Mouse (Mus musculus): ENCODE data around the gene Bag2. TPM values are rescaled to one million over a fixed set of nuclear protein-coding genes. Genes with fewer than 3 reads are reported as not detected.
A peak's percentile ranks its signal among the peaks of the same experiment; 100 is the strongest.

Gene Bag2
- polyA plus RNA-seq, 1 experiment from 2014 or later: 29.6 TPM

- ATAC-seq (ENCODE audit: low FRiP score): peak; percentile 96
- Histone ChIP-seq H3K27me3 (ENCODE audit: control insufficient read depth, insufficient read depth, low read length) (no peaks in the 10 kb centered on the region), H3K27ac (ENCODE audit: low read depth, low read length) (peak within 1 kb of the TSS; percentile 74), H3K4me1 (ENCODE audit: control insufficient read depth, insufficient read depth, low read length) (peaks cover 5% of the 10 kb centered on the region), H3K9ac (ENCODE audit: low read length) (peak within 1 kb of the TSS; percentile 91), H3K4me3 (ENCODE audit: low read depth, low read length) (peak within 1 kb of the TSS; percentile 78), H3K4me2 (peak within 1 kb of the TSS; percentile 66), H3K36me3 (ENCODE audit: control insufficient read depth, insufficient read depth, low read length) (peaks cover 16% of the 10 kb centered on the region; the same call in 1 of the 2 replicates), H3K9me3 (ENCODE audit: control insufficient read depth, low read length) (no peaks in the 10 kb centered on the region)
- under 1% methylated on average over 43 of the region's 54 CpGs for WGBS
- DNase-seq (ENCODE audit: low spot score, missing footprints): peak; percentile 98
Measured at GRCm38 (mm10) chr1:33719733-33720225, 37.8 kb downstream of the Bag2 start, which contains the start of gene Rab23. Gene Rab23 (plus strand): TSS chr1:33719887.

DNA sequence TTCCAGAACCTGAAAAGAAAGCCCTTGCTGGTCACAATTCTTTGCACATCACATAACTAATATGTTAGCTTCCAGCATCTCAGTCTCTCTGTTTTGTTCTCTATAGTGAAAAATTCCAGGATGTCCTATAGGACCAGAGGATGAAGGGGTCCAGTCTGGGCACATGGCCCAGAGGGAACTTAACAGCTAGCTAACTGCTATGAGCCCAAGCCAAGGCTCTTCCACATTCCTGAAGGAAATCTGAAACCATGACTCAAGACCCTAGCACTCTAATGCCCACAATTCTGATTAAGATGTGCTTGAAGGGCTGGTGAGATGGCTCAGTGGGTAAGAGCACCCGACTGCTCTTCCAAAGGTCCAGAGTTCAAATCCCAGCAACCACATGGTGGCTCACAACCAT is 40.0 kb downstream of the Bag2 start:
- 86% methylated on average over 1 of the region's 1 CpGs for WGBS
- DNase-seq (ENCODE audit: low spot score, missing footprints) (no peak), ATAC-seq (ENCODE audit: low FRiP score) (no peak)
- H3K9me3 ChIP-seq (ENCODE audit: control insufficient read depth, low read length): no peaks in the 10 kb centered on the region
- H3K4me3 ChIP-seq (ENCODE audit: low read depth, low read length): no peak overlapping the region
- H3K27me3 ChIP-seq (ENCODE audit: control insufficient read depth, insufficient read depth, low read length): no peaks in the 10 kb centered on the region
- no peak overlapping the region for H3K9ac ChIP-seq (ENCODE audit: low read length)
- H3K4me1 ChIP-seq (ENCODE audit: control insufficient read depth, insufficient read depth, low read length): peaks cover 5% of the 10 kb centered on the region
- H3K4me2 ChIP-seq: no peak overlapping the region
- peaks cover 6% of the 10 kb centered on the region; the same call in 1 of the 2 replicates for H3K36me3 ChIP-seq (ENCODE audit: control insufficient read depth, insufficient read depth, low read length)
- no peak overlapping the region for H3K27ac ChIP-seq (ENCODE audit: low read depth, low read length)

- H3K36me3 ChIP-seq (ENCODE audit: control insufficient read depth, insufficient read depth, low read length): no peaks in the 10 kb centered on the region
- no peaks in the 10 kb centered on the region for H3K27me3 ChIP-seq (ENCODE audit: control insufficient read depth, insufficient read depth, low read length)
- H3K4me2 ChIP-seq: peak overlapping the region; percentile 6; the same call in 1 of the 2 replicates
- no peaks in the 10 kb centered on the region for H3K4me1 ChIP-seq (ENCODE audit: control insufficient read depth, insufficient read depth, low read length)
- H3K4me3 ChIP-seq (ENCODE audit: low read depth, low read length): no peak overlapping the region
- ATAC-seq (ENCODE audit: low FRiP score) (peak; percentile 69), DNase-seq (ENCODE audit: low spot score, missing footprints) (no peak)
- no peak overlapping the region for H3K9ac ChIP-seq (ENCODE audit: low read length)
- 9% methylated on average over 10 of the region's 10 CpGs for WGBS
- no peak overlapping the region for H3K27ac ChIP-seq (ENCODE audit: low read depth, low read length)
- H3K9me3 ChIP-seq (ENCODE audit: control insufficient read depth, low read length): no peaks in the 10 kb centered on the region
Measured at GRCm38 (mm10) chr1:33714796-33715195, 42.8 kb downstream of the Bag2 start.

DNA sequence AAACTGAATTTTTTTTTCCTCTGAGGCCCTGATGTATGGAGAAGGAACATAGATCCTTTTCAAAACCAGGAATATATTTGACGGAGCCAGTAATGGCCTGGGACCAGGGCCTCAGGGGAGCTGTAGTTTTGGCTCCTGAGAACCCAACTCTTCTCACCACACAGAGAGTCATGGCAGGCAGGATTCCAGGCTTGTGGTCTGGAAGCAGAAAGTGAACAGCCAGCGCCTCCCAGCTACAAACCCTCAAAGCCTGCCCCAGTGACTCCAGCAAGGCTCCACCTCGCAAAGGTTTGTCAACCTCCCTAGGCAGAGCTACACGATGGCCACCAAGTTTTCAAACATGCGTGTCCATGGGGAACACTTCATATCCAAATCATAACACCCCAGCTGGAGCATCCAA is 45.6 kb downstream of the Bag2 start:
- DNase-seq (ENCODE audit: low spot score, missing footprints) (no peak), ATAC-seq (ENCODE audit: low FRiP score) (no peak)
- H3K4me3 ChIP-seq (ENCODE audit: low read depth, low read length): no peak overlapping the region
- no peak overlapping the region for H3K4me2 ChIP-seq
- no peak overlapping the region for H3K9ac ChIP-seq (ENCODE audit: low read length)
- no peaks in the 10 kb centered on the region for H3K27me3 ChIP-seq (ENCODE audit: control insufficient read depth, insufficient read depth, low read length)
- no peaks in the 10 kb centered on the region for H3K4me1 ChIP-seq (ENCODE audit: control insufficient read depth, insufficient read depth, low read length)
- 88% methylated on average over 5 of the region's 5 CpGs for WGBS
- H3K27ac ChIP-seq (ENCODE audit: low read depth, low read length): no peak overlapping the region
- H3K9me3 ChIP-seq (ENCODE audit: control insufficient read depth, low read length): no peaks in the 10 kb centered on the region
- H3K36me3 ChIP-seq (ENCODE audit: control insufficient read depth, insufficient read depth, low read length): no peaks in the 10 kb centered on the region

DNA sequence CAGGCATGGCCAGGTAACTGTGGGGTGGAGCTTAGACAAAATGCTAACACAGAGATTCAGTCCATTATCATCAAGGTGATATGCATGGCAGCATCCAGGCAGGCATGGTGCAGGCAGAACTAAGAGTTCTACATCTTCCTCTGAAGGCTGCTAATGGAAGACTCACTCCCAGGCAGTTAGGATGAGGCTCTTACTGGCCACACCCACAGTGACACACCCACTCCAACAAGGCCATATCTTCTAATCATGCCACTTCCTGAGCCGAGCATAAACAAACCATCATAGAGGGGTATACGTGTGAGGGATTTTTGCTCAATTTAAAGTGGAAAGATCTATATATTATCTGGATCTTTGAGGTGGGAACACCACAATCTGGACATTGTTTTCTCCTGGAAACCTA is 48.0 kb downstream of the Bag2 start:
- H3K4me3 ChIP-seq (ENCODE audit: low read depth, low read length): no peak overlapping the region
- H3K27ac ChIP-seq (ENCODE audit: low read depth, low read length): no peak overlapping the region
- ATAC-seq (ENCODE audit: low FRiP score) (no peak), DNase-seq (ENCODE audit: low spot score, missing footprints) (no peak)
- H3K4me1 ChIP-seq (ENCODE audit: control insufficient read depth, insufficient read depth, low read length): no peaks in the 10 kb centered on the region
- no peaks in the 10 kb centered on the region for H3K27me3 ChIP-seq (ENCODE audit: control insufficient read depth, insufficient read depth, low read length)
- H3K4me2 ChIP-seq: no peak overlapping the region
- no peaks in the 10 kb centered on the region for H3K9me3 ChIP-seq (ENCODE audit: control insufficient read depth, low read length)
- WGBS: 77% methylated on average over 2 of the region's 2 CpGs
- no peaks in the 10 kb centered on the region for H3K36me3 ChIP-seq (ENCODE audit: control insufficient read depth, insufficient read depth, low read length)
- H3K9ac ChIP-seq (ENCODE audit: low read length): no peak overlapping the region

- no peak for DNase-seq (ENCODE audit: low spot score, missing footprints)
- no peaks in the 10 kb centered on the region for H3K4me1 ChIP-seq (ENCODE audit: control insufficient read depth, insufficient read depth, low read length)
- H3K27me3 ChIP-seq (ENCODE audit: control insufficient read depth, insufficient read depth, low read length): no peaks in the 10 kb centered on the region
- no peaks in the 10 kb centered on the region for H3K36me3 ChIP-seq (ENCODE audit: control insufficient read depth, insufficient read depth, low read length)
- no peak overlapping the region for H3K4me3 ChIP-seq (ENCODE audit: low read depth, low read length)
- H3K9me3 ChIP-seq (ENCODE audit: control insufficient read depth, low read length): no peaks in the 10 kb centered on the region
- no peak for ATAC-seq (ENCODE audit: low FRiP score)
- H3K9ac ChIP-seq (ENCODE audit: low read length): no peak overlapping the region
- WGBS: 89% methylated on average over 3 of the region's 3 CpGs
- H3K27ac ChIP-seq (ENCODE audit: low read depth, low read length): no peak overlapping the region
- H3K4me2 ChIP-seq: no peak overlapping the region
Measured at GRCm38 (mm10) chr1:33701244-33701643, 56.4 kb downstream of the Bag2 start.

GRCm38 (mm10) chr1:33696016-33696415 is 61.6 kb downstream of the Bag2 start:
- Histone ChIP-seq H3K36me3 (ENCODE audit: control insufficient read depth, insufficient read depth, low read length) (no peaks in the 10 kb centered on the region), H3K4me2 (no peak overlapping the region), H3K9ac (ENCODE audit: low read length) (no peak overlapping the region), H3K27me3 (ENCODE audit: control insufficient read depth, insufficient read depth, low read length) (no peaks in the 10 kb centered on the region), H3K4me3 (ENCODE audit: low read depth, low read length) (no peak overlapping the region), H3K4me1 (ENCODE audit: control insufficient read depth, insufficient read depth, low read length) (no peaks in the 10 kb centered on the region), H3K9me3 (ENCODE audit: control insufficient read depth, low read length) (no peaks in the 10 kb centered on the region), H3K27ac (ENCODE audit: low read depth, low read length) (no peak overlapping the region)
- 86% methylated on average over 2 of the region's 2 CpGs for WGBS
- DNase-seq (ENCODE audit: low spot score, missing footprints): no peak
- no peak for ATAC-seq (ENCODE audit: low FRiP score)

Other genes with a start within 250 kb of the Bag2 start
- 55.0 and 57.7 TPM in 2 replicates for gene Prim2, start 88.0 kb downstream of the Bag2 start, polyA plus RNA-seq (2014; fragmentation: Nextera tagmentation; extraction: Ambion mirVana)
- 28.2 and 28.6 TPM in 2 replicates for gene Rab23, start 37.9 kb downstream of the Bag2 start, polyA plus RNA-seq (2014; fragmentation: Nextera tagmentation; extraction: Ambion mirVana)
- gene Zfp451, start 56.8 kb upstream of the Bag2 start, polyA plus RNA-seq (2014; fragmentation: Nextera tagmentation; extraction: Ambion mirVana): 43.5 and 52.1 TPM in 2 replicates
- 2.0 and 3.9 TPM in 2 replicates for gene Bend6, start 150.0 kb upstream of the Bag2 start, polyA plus RNA-seq (2014; fragmentation: Nextera tagmentation; extraction: Ambion mirVana)
- 33.3 and 38.6 TPM in 2 replicates for gene Dst, start 150.4 kb upstream of the Bag2 start, polyA plus RNA-seq (2014; fragmentation: Nextera tagmentation; extraction: Ambion mirVana)